Mouse (Mus musculus) G1E (cell line): ENCODE measurements at regions not wholly inside any gene's neighbourhood (a gene's known extent, or its start where the extent isn't known, plus 50 kb on each side); places are given as distances from the start of the nearest gene placed in this dataset.

ENCODE experiments used
- ATAC-seq: 2 replicates; pipeline ENCODE4 v1.8.0; 2016; ENCODE audit warnings: mild to moderate bottlenecking; ENCODE audit not compliant: insufficient number of reproducible peaks, poor library complexity, low FRiP score, severe bottlenecking; ENCODE audit errors: extremely low read depth
- DNase-seq: peaks from one replicate; pipeline ENCODE4 v3.0.0; 2012; ENCODE audit warnings: low spot score
- H3K27me3 ChIP-seq: 2 replicates; pipeline ENCODE4 v1.6.1; 2012; ENCODE audit warnings: mild to moderate bottlenecking, low read length, inconsistent platforms; ENCODE audit not compliant: insufficient read depth
- H3K36me3 ChIP-seq: replicated peaks from 2 replicates; pipeline ENCODE3; 2012; ENCODE audit warnings: mild to moderate bottlenecking, inconsistent platforms
- H3K4me1 ChIP-seq: 2 replicates; pipeline ENCODE4 v1.6.1; 2012; ENCODE audit warnings: low read depth, low read length, inconsistent platforms, mixed read lengths; ENCODE audit not compliant: insufficient read depth
- H3K4me3 ChIP-seq: 2 replicates; pipeline ENCODE4 v1.5.1; 2012; ENCODE audit warnings: low read depth, mild to moderate bottlenecking, inconsistent platforms, low read length, moderate library complexity, mixed read lengths
- H3K9me3 ChIP-seq: replicated peaks from 2 replicates; pipeline ENCODE4 v1.6.1; 2012; ENCODE audit warnings: inconsistent platforms
- CTCF ChIP-seq: IDR thresholded peaks from 2 replicates; pipeline ENCODE4 v1.5.1; 2012; ENCODE audit warnings: low read depth, low read length, inconsistent platforms, mixed read lengths
- GATA1 ChIP-seq: IDR thresholded peaks from 2 replicates; pipeline ENCODE4 v1.6.1; 2012; ENCODE audit warnings: borderline replicate concordance, low read length, inconsistent platforms, mixed read lengths
- GATA2 ChIP-seq: IDR thresholded peaks from 2 replicates; pipeline ENCODE4 v1.6.1; 2012; ENCODE audit warnings: low read depth, low read length, inconsistent platforms, borderline replicate concordance
- POLR2AphosphoS5 ChIP-seq: IDR thresholded peaks from 2 replicates; pipeline ENCODE4 v1.6.1; 2012; ENCODE audit warnings: low read depth, low read length, inconsistent platforms; ENCODE audit not compliant: insufficient replicate concordance
- TAL1 ChIP-seq: conservative IDR thresholded peaks from 2 replicates; pipeline ENCODE4 v1.6.1; 2012; ENCODE audit warnings: low read depth, low read length, inconsistent platforms, mixed read lengths

GRCm38 (mm10) chr1:35971435-35972189, 96.6 kb upstream of the Hs6st1 start:
- ATAC-seq (no peak), DNase-seq (no peak)
- TF ChIP-seq GATA2 (no peak), TAL1 (no peak), POLR2AphosphoS5 (no peak), GATA1 (no peak), CTCF (no peak)

GRCm38 (mm10) chr1:35972190-35972584, 96.0 kb upstream of the Hs6st1 start:
- TF ChIP-seq GATA1 (no peak), GATA2 (no peak), CTCF (no peak), POLR2AphosphoS5 (no peak), TAL1 (no peak)
- no peak for DNase-seq

More at GRCm38 (mm10) chr1:35971435-35972189, 96.6 kb upstream of the Hs6st1 start:
- no peaks in the 10 kb centered on the region for H3K36me3 ChIP-seq
- H3K9me3 ChIP-seq, result no peaks in the 10 kb centered on the region
- no peaks in the 10 kb centered on the region for H3K4me1 ChIP-seq
- no peak overlapping the region for H3K4me3 ChIP-seq
- peaks cover 18% of the 10 kb centered on the region for H3K27me3 ChIP-seq

GRCm38 (mm10) chr1:35973386-35973785, 94.8 kb upstream of the Hs6st1 start:
- Histone ChIP-seq H3K36me3 (no peaks in the 10 kb centered on the region), H3K9me3 (no peaks in the 10 kb centered on the region), H3K27me3 (peaks cover 21% of the 10 kb centered on the region), H3K4me1 (no peaks in the 10 kb centered on the region), H3K4me3 (no peak overlapping the region)
- no peak for ATAC-seq
- DNase-seq, result no peak
- TF ChIP-seq POLR2AphosphoS5, result no peak
- TF ChIP-seq TAL1, result no peak

More at GRCm38 (mm10) chr1:35972190-35972584, 96.0 kb upstream of the Hs6st1 start:
- Histone ChIP-seq H3K9me3 (no peaks in the 10 kb centered on the region), H3K36me3 (no peaks in the 10 kb centered on the region), H3K4me1 (no peaks in the 10 kb centered on the region), H3K27me3 (peaks cover 18% of the 10 kb centered on the region), H3K4me3 (no peak overlapping the region)
- ATAC-seq, result no peak

- no peaks in the 10 kb centered on the region for H3K36me3 ChIP-seq
- ATAC-seq, result no peak
- DNase-seq, result no peak
- H3K4me3 ChIP-seq, result no peak overlapping the region
- H3K9me3 ChIP-seq, result no peaks in the 10 kb centered on the region
- H3K27me3 ChIP-seq, result peaks cover 15% of the 10 kb centered on the region
- TF ChIP-seq TAL1 (no peak), GATA2 (no peak), POLR2AphosphoS5 (no peak), GATA1 (no peak), CTCF (no peak)
- no peaks in the 10 kb centered on the region for H3K4me1 ChIP-seq
Observed at GRCm38 (mm10) chr1:35975611-35976208, 92.5 kb upstream of the Hs6st1 start.

- no peaks in the 10 kb centered on the region for H3K9me3 ChIP-seq
- no peaks in the 10 kb centered on the region for H3K36me3 ChIP-seq
- peaks cover 12% of the 10 kb centered on the region for H3K27me3 ChIP-seq
- DNase-seq (no peak), ATAC-seq (no peak)
- H3K4me1 ChIP-seq, result no peaks in the 10 kb centered on the region
- no peak overlapping the region for H3K4me3 ChIP-seq
- TF ChIP-seq POLR2AphosphoS5 (no peak), GATA1 (no peak), TAL1 (no peak), CTCF (no peak), GATA2 (no peak)
Observed at GRCm38 (mm10) chr1:35976528-35976927, 91.7 kb upstream of the Hs6st1 start.

- ATAC-seq (no peak), DNase-seq (no peak)
- Histone ChIP-seq H3K36me3 (no peaks in the 10 kb centered on the region), H3K27me3 (peaks cover 10% of the 10 kb centered on the region), H3K9me3 (no peaks in the 10 kb centered on the region), H3K4me3 (no peak overlapping the region), H3K4me1 (no peaks in the 10 kb centered on the region)
- TF ChIP-seq GATA2, result no peak
Observed at GRCm38 (mm10) chr1:35978116-35978515, 90.1 kb upstream of the Hs6st1 start.

- TF ChIP-seq POLR2AphosphoS5 (no peak), GATA1 (no peak), CTCF (no peak), TAL1 (no peak), GATA2 (no peak)
- Histone ChIP-seq H3K4me1 (no peaks in the 10 kb centered on the region), H3K4me3 (no peak overlapping the region), H3K27me3 (peaks cover 8% of the 10 kb centered on the region), H3K36me3 (no peaks in the 10 kb centered on the region), H3K9me3 (no peaks in the 10 kb centered on the region)
- ATAC-seq (no peak), DNase-seq (no peak)
Observed at GRCm38 (mm10) chr1:35978766-35979165, 89.4 kb upstream of the Hs6st1 start.
